Mouse (Mus musculus) erythroid progenitor cell, adult 5-6 weeks (primary cell): ENCODE data around the gene Moxd1. TPM values are rescaled to one million over a fixed set of nuclear protein-coding genes. Genes with fewer than 3 reads are reported as not detected.

Experiments used
- ATAC-seq: replicated peaks from 2 replicates; pipeline ENCODE4 v1.8.0; 2016; ENCODE audit warnings: moderate number of reproducible peaks, mild to moderate bottlenecking, moderate TSS enrichment, inconsistent platforms; ENCODE audit not compliant: poor library complexity, low FRiP score, severe bottlenecking
- total RNA-seq, 2 experiments: library from RNA; stranded (forward) in 1 of 2; stranded (reverse) in 1 of 2; fragments of 150-400 nt in 1 of 2; fragments of 186-747, 209-891 nt in 1 of 2; gene quantifications; 2 replicates each; pipeline versions ENCODE4 v1.2.3 to v1.2.4; 2015 to 2017; ENCODE audit warnings: low replicate concordance in 2 of 2

The Moxd1 gene
- total RNA-seq, 2 experiments from 2014 or later, result not detected

- no peak for ATAC-seq
These were observed 119.8 kb downstream of the Moxd1 start for GRCm38 (mm10) chr10:24343068-24343467.

Other genes with a start within 250 kb of the Moxd1 start
- gene Taar6, start 237.9 kb upstream of the Moxd1 start, total RNA-seq (2015; ENCODE audit: low replicate concordance), result not detected in 2 replicates
- not detected in 2 replicates for gene Taar6, start 237.9 kb upstream of the Moxd1 start, total RNA-seq (2017; ENCODE audit: low replicate concordance)
- gene Taar7a, start 230.0 kb upstream of the Moxd1 start, total RNA-seq (2015; ENCODE audit: low replicate concordance), result not detected in 2 replicates
- gene Taar7a, start 230.0 kb upstream of the Moxd1 start, total RNA-seq (2017; ENCODE audit: low replicate concordance), result not detected in 2 replicates
- gene Taar7b, start 223.6 kb upstream of the Moxd1 start, total RNA-seq (2015; ENCODE audit: low replicate concordance), result not detected in 2 replicates
- not detected in 2 replicates for gene Taar7b, start 223.6 kb upstream of the Moxd1 start, total RNA-seq (2017; ENCODE audit: low replicate concordance)
- gene Taar7d, start 196.3 kb upstream of the Moxd1 start, total RNA-seq (2015; ENCODE audit: low replicate concordance), result not detected in 2 replicates
- gene Taar7d, start 196.3 kb upstream of the Moxd1 start, total RNA-seq (2017; ENCODE audit: low replicate concordance), result not detected in 2 replicates
- not detected in 2 replicates for gene Taar7e, start 185.9 kb upstream of the Moxd1 start, total RNA-seq (2015; ENCODE audit: low replicate concordance)
- not detected in 2 replicates for gene Taar7e, start 185.9 kb upstream of the Moxd1 start, total RNA-seq (2017; ENCODE audit: low replicate concordance)
- gene Taar7f, start 174.0 kb upstream of the Moxd1 start, total RNA-seq (2015; ENCODE audit: low replicate concordance), result not detected in 2 replicates
- not detected in 2 replicates for gene Taar7f, start 174.0 kb upstream of the Moxd1 start, total RNA-seq (2017; ENCODE audit: low replicate concordance)
- not detected in 2 replicates for gene Taar8a, start 147.0 kb upstream of the Moxd1 start, total RNA-seq (2015; ENCODE audit: low replicate concordance)
- not detected in 2 replicates for gene Taar8a, start 147.0 kb upstream of the Moxd1 start, total RNA-seq (2017; ENCODE audit: low replicate concordance)
- not detected in 2 replicates for gene Taar8b, start 131.2 kb upstream of the Moxd1 start, total RNA-seq (2015; ENCODE audit: low replicate concordance)
- gene Taar8b, start 131.2 kb upstream of the Moxd1 start, total RNA-seq (2017; ENCODE audit: low replicate concordance), result not detected in 2 replicates
- gene Taar8c, start 121.6 kb upstream of the Moxd1 start, total RNA-seq (2015; ENCODE audit: low replicate concordance), result not detected in 2 replicates
- gene Taar8c, start 121.6 kb upstream of the Moxd1 start, total RNA-seq (2017; ENCODE audit: low replicate concordance), result not detected in 2 replicates
- gene Taar9, start 114.0 kb upstream of the Moxd1 start, total RNA-seq (2015; ENCODE audit: low replicate concordance), result not detected in 2 replicates
- not detected in 2 replicates for gene Taar9, start 114.0 kb upstream of the Moxd1 start, total RNA-seq (2017; ENCODE audit: low replicate concordance)
- 10.8 and 21.4 TPM in 2 replicates for gene Stx7, start 74.2 kb upstream of the Moxd1 start, total RNA-seq (2015; ENCODE audit: low replicate concordance)
- 30.8 and 35.2 TPM in 2 replicates for gene Stx7, start 74.2 kb upstream of the Moxd1 start, total RNA-seq (2017; ENCODE audit: low replicate concordance)